Mouse (Mus musculus) embryonic facial prominence, embryonic 15.5 days (tissue): ENCODE results near the gene Fxr2. TPM values are rescaled to one million over a fixed set of nuclear protein-coding genes. Genes with fewer than 3 reads are reported as not detected.

ENCODE experiments used
- ATAC-seq: fragments of 200-750 bp; cut with Nextera tagmentation; 2 replicates; pipeline ENCODE4 v1.8.0; 2017; ENCODE audit warnings: low read depth, moderate TSS enrichment; ENCODE audit not compliant: insufficient number of reproducible peaks, low FRiP score, low TSS enrichment
- H3K27ac ChIP-seq: fragments of 300-500 bp; sonication (generic); replicated peaks from 2 replicates; pipeline ENCODE4 v1.5.1; 2015; ENCODE audit warnings: mild to moderate bottlenecking, inconsistent platforms
- H3K27me3 ChIP-seq: fragments of 300-500 bp; sonication (generic); 2 replicates; pipeline ENCODE4 v1.6.1; 2015; ENCODE audit warnings: inconsistent platforms
- H3K36me3 ChIP-seq: fragments of 300-500 bp; sonication (generic); 2 replicates; pipeline ENCODE4 v1.6.1; 2015; ENCODE audit warnings: mild to moderate bottlenecking, inconsistent platforms
- H3K4me1 ChIP-seq: fragments of 300-500 bp; sonication (generic); 2 replicates; pipeline ENCODE4 v1.6.1; 2015; ENCODE audit warnings: inconsistent platforms
- H3K4me2 ChIP-seq: fragments of 300-500 bp; sonication (generic); replicated peaks from 2 replicates; pipeline ENCODE4 v1.6.1; 2015; ENCODE audit warnings: mild to moderate bottlenecking, inconsistent platforms
- H3K4me3 ChIP-seq: fragments of 300-500 bp; sonication (generic); replicated peaks from 2 replicates; pipeline ENCODE4 v1.5.1; 2015; ENCODE audit warnings: mild to moderate bottlenecking, inconsistent platforms
- H3K9ac ChIP-seq: fragments of 300-500 bp; sonication (generic); 2 replicates; pipeline ENCODE4 v1.6.1; 2015; ENCODE audit warnings: inconsistent platforms
- H3K9me3 ChIP-seq: fragments of 300-500 bp; sonication (generic); replicated peaks from 2 replicates; pipeline ENCODE4 v1.6.1; 2016; ENCODE audit warnings: inconsistent platforms
- WGBS: fragments of 180-500 bp; shearing (Covaris S2); methylation state at CpG from one replicate; pipeline ENCODE4 v1.1.7; 2015; 5-methylcytosine and 5-hydroxymethylcytosine counted together
- polyA plus RNA-seq: library from polyadenylated mRNA; unstranded; fragments of >200 nt; fragmentation: Nextera tagmentation; extraction: Ambion mirVana; gene quantifications from 2 replicates; pipeline ENCODE4 v1.2.1, GENCODE M21; 2015

Fxr2 gene
- 33.4 and 34.2 TPM in 2 replicates for polyA plus RNA-seq

DNA sequence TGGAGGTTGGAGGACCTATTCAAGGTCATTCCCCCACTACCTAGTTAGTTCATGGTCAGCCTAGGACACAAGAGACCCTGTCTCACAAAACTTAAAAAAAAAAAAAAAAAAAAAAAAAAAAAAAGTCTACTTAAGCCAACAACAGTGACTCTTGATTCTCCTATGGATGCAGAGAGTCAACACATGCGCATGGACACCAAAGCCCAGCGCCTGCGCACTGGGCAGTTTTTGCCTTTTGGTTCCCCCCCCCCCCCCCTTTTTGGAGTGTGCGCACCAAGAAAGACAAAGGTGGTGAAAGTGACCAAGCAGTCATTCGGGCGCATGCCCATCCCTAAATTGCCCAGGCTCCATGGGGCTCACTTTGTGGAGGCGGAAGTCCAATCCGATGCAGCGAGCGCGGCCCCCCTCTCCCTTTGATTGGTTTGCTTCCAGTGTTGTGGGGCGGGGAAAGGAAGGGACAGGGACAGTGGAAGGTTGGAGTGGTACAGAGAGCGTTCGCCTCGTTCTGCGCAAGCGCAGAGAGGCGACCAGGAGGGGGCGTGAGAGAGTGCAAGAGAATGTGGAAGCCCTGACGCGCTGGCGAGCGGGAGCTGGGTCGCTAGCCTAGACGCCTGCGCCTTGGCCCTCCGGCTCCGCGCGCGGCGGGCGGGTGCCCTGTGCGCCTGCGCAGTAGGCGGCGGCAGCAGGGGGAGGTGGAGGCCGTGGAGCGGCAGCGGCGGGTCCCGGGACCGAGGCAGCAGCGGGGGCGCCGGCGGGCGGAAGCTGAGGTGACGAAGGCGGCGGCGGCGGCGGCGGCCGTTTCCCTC lies at the start of gene Fxr2:
TSS of gene Fxr2 (plus strand) at position 707 of the 806 bp plus-strand sequence.
- peaks cover 19% of the 10 kb centered on the region for H3K4me1 ChIP-seq
- H3K27ac ChIP-seq = peak within 1 kb of the TSS; percentile 97
- H3K27me3 ChIP-seq = no peaks in the 10 kb centered on the region
- peak within 1 kb of the TSS; percentile 60 for H3K4me2 ChIP-seq
- H3K9ac ChIP-seq = peak within 1 kb of the TSS; percentile 88
- H3K4me3 ChIP-seq = peak within 1 kb of the TSS; percentile 71
- under 1% methylated on average over 56 of the region's 56 CpGs for WGBS
- peak; percentile 99 for ATAC-seq
- H3K9me3 ChIP-seq = no peaks in the 10 kb centered on the region
- H3K36me3 ChIP-seq = peaks cover 5% of the 10 kb centered on the region; the same call in 1 of the 2 replicates

GRCm38 (mm10) chr11:69584008-69584407 lies 48.8 kb upstream of the Fxr2 start:
- Histone ChIP-seq H3K27me3 (no peaks in the 10 kb centered on the region), H3K9ac (no peak overlapping the region), H3K4me2 (no peak overlapping the region), H3K27ac (no peak overlapping the region), H3K4me3 (no peak overlapping the region), H3K4me1 (peaks cover 10% of the 10 kb centered on the region), H3K9me3 (no peaks in the 10 kb centered on the region), H3K36me3 (peaks cover 21% of the 10 kb centered on the region)
- no peak for ATAC-seq
- 74% methylated on average over 7 of the region's 7 CpGs for WGBS

DNA sequence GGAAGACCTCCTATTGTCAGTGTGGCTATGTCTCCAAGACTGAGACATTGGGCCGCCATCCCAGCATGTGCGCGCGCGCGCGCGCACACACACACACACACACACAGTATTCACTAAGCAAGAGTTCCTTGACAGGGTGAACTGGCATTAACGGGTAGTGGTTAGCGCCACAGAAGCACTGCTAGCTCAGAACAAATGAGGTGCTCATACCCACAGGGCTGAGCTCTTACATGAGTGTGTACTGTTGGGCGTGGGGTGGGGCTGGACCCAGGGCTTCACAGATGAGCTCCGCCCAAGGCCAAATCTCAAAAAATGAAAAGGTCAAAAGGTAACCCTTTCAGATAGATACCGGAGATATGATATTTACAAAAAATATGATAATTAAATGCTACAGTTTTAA lies 47.9 kb upstream of the Fxr2 start:
- no peak overlapping the region for H3K4me2 ChIP-seq
- no peak overlapping the region for H3K9ac ChIP-seq
- H3K9me3 ChIP-seq = no peaks in the 10 kb centered on the region
- no peaks in the 10 kb centered on the region for H3K27me3 ChIP-seq
- H3K4me1 ChIP-seq = peaks cover 10% of the 10 kb centered on the region
- H3K4me3 ChIP-seq = no peak overlapping the region
- ATAC-seq = no peak
- H3K27ac ChIP-seq = no peak overlapping the region
- 94% methylated on average over 13 of the region's 13 CpGs for WGBS
- peaks cover 30% of the 10 kb centered on the region for H3K36me3 ChIP-seq

- 84% methylated on average over 7 of the region's 7 CpGs for WGBS
- no peak overlapping the region for H3K9ac ChIP-seq
Observed at GRCm38 (mm10) chr11:69585718-69586325, 47.0 kb upstream of the Fxr2 start.

GRCm38 (mm10) chr11:69589207-69589834 lies 43.5 kb upstream of the Fxr2 start:
- Histone ChIP-seq H3K36me3 (peaks cover 58% of the 10 kb centered on the region), H3K4me3 (no peak overlapping the region), H3K4me2 (no peak overlapping the region), H3K27ac (no peak overlapping the region), H3K9me3 (no peaks in the 10 kb centered on the region), H3K9ac (no peak overlapping the region), H3K4me1 (no peaks in the 10 kb centered on the region), H3K27me3 (no peaks in the 10 kb centered on the region)
- no peak for ATAC-seq
- WGBS = 91% methylated on average over 22 of the region's 22 CpGs

More at GRCm38 (mm10) chr11:69585718-69586325, 47.0 kb upstream of the Fxr2 start:
- no peak overlapping the region for H3K4me2 ChIP-seq
- H3K4me1 ChIP-seq = peaks cover 10% of the 10 kb centered on the region
- H3K27me3 ChIP-seq = no peaks in the 10 kb centered on the region
- H3K4me3 ChIP-seq = no peak overlapping the region
- H3K9me3 ChIP-seq = no peaks in the 10 kb centered on the region
- H3K36me3 ChIP-seq = peaks cover 39% of the 10 kb centered on the region
- no peak for ATAC-seq
- no peak overlapping the region for H3K27ac ChIP-seq

GRCm38 (mm10) chr11:69590622-69591021 lies 42.2 kb upstream of the Fxr2 start:
- no peaks in the 10 kb centered on the region for H3K9me3 ChIP-seq
- no peak overlapping the region for H3K9ac ChIP-seq
- peaks cover 58% of the 10 kb centered on the region for H3K36me3 ChIP-seq
- H3K4me3 ChIP-seq = no peak overlapping the region
- no peak overlapping the region for H3K4me2 ChIP-seq
- no peaks in the 10 kb centered on the region for H3K4me1 ChIP-seq
- H3K27ac ChIP-seq = no peak overlapping the region
- WGBS = 93% methylated on average over 8 of the region's 8 CpGs
- no peaks in the 10 kb centered on the region for H3K27me3 ChIP-seq
- no peak for ATAC-seq

DNA sequence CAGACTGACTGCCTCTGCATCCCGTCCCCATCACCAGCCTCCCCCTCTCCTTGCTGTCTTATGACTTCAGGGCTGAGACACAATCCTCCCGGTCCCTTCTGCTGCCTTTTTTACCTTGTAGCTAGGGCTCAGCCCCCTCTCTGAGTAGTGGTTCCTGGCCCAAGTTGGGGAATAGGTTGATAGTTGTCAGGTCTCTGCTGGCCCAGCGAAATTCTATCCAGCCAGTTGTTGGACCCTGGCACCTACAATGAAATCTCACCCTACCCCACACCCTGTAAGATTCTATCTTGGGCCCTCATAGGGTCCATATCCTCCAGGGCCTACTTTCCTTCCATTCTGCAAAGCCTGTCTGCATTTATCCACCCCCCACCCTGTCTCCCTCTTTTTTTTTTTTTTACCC lies 41.4 kb upstream of the Fxr2 start:
- Histone ChIP-seq H3K27me3 (no peaks in the 10 kb centered on the region), H3K4me3 (no peak overlapping the region), H3K27ac (no peak overlapping the region), H3K36me3 (peaks cover 58% of the 10 kb centered on the region), H3K4me1 (no peaks in the 10 kb centered on the region), H3K9ac (no peak overlapping the region), H3K4me2 (no peak overlapping the region), H3K9me3 (no peaks in the 10 kb centered on the region)
- 92% methylated on average over 3 of the region's 3 CpGs for WGBS
- ATAC-seq = no peak

DNA sequence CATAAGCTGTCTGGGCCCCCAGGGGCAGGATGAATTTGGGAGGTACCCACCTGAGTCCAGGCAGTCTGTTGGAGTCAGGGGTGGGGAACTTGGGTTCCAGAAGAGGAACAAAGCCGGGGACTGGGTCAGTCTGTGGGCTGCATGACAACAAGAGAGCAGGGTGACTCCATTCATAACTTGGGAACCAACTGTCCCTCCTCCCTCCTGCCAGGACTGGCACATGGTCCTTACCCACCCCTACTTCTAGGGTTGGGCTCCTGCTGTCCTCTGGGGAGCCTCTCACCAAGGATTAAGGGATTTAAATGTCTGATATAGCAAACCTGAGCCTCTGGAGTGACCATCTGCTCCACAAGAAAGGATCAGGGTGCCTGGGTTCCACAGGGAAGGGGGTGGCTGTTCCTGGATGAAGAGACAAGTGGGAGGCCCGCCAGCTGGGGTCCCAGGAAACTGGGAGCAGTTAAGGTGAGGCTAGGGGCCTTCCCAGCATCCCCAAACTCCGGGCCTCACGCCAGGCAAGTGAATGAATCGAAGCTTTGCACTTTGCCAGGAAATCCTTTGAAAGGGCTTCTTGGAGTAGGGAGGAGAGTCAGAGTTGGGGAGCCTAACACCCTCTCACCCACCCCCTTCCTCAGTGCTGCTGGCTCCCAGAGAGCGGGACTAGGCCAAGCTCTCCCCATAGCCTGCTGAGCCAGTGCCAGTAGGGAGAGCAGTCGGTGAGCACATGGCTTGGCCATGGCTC lies 40.7 kb upstream of the Fxr2 start:
- ATAC-seq = no peak
- H3K4me2 ChIP-seq = no peak overlapping the region
- no peaks in the 10 kb centered on the region for H3K27me3 ChIP-seq
- no peak overlapping the region for H3K4me3 ChIP-seq
- no peaks in the 10 kb centered on the region for H3K4me1 ChIP-seq
- H3K9ac ChIP-seq = no peak overlapping the region
- H3K36me3 ChIP-seq = peaks cover 56% of the 10 kb centered on the region
- no peaks in the 10 kb centered on the region for H3K9me3 ChIP-seq
- H3K27ac ChIP-seq = peak overlapping the region; percentile 28; the same call in 1 of the 2 replicates
- 77% methylated on average over 7 of the region's 7 CpGs for WGBS

GRCm38 (mm10) chr11:69592799-69593198 lies 40.0 kb upstream of the Fxr2 start:
- ATAC-seq = no peak
- H3K4me1 ChIP-seq = no peaks in the 10 kb centered on the region
- H3K4me3 ChIP-seq = no peak overlapping the region
- 84% methylated on average over 4 of the region's 4 CpGs for WGBS
- no peak overlapping the region for H3K4me2 ChIP-seq
- no peak overlapping the region for H3K9ac ChIP-seq
- no peaks in the 10 kb centered on the region for H3K9me3 ChIP-seq
- peaks cover 49% of the 10 kb centered on the region for H3K36me3 ChIP-seq
- H3K27me3 ChIP-seq = no peaks in the 10 kb centered on the region
- no peak overlapping the region for H3K27ac ChIP-seq

DNA sequence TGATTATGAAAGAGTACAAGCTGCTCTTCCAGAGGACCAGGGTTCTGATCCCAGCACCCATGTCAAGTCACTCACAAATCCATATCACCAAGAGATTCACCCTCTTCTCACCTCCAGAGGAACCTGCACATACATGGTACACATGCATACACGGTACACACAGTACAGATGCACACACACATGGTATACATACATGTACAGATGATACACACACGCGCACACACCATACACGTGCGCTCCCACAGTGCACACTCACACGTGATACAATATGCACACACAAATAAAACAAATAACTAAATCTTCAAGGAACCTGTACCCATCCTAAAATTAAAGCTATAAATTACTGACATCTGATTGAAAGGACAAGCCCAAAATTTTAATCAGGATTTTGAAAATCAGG lies 37.9 kb upstream of the Fxr2 start:
- H3K36me3 ChIP-seq = peaks cover 29% of the 10 kb centered on the region
- whole genome bisulfite sequencing = 95% methylated on average over 6 of the region's 6 CpGs
- no peak for ATAC-seq

GRCm38 (mm10) chr11:69599436-69599835 lies 33.4 kb upstream of the Fxr2 start:
- no peaks in the 10 kb centered on the region for H3K36me3 ChIP-seq
- no peak overlapping the region for H3K4me2 ChIP-seq
- H3K9me3 ChIP-seq = no peaks in the 10 kb centered on the region
- H3K9ac ChIP-seq = no peak overlapping the region
- no peak overlapping the region for H3K4me3 ChIP-seq
- no peak for ATAC-seq
- 0 out of 2 replicates have a peak overlapping the region, but pooled peaks have one; percentile 12 for H3K27ac ChIP-seq
- peaks cover 22% of the 10 kb centered on the region for H3K4me1 ChIP-seq
- H3K27me3 ChIP-seq = no peaks in the 10 kb centered on the region
- WGBS = 15% methylated on average over 9 of the region's 9 CpGs

More for the DNA sequence above, 37.9 kb upstream of the Fxr2 start:
- Histone ChIP-seq H3K4me2 (no peak overlapping the region), H3K4me1 (peaks cover 2% of the 10 kb centered on the region), H3K9me3 (no peaks in the 10 kb centered on the region), H3K9ac (no peak overlapping the region), H3K4me3 (no peak overlapping the region), H3K27ac (no peak overlapping the region), H3K27me3 (no peaks in the 10 kb centered on the region)
